Mouse (Mus musculus) forebrain, embryonic 13.5 days (tissue): Measurements from ENCODE around the gene Arhgap35. TPM values are rescaled to one million over a fixed set of nuclear protein-coding genes. Genes with fewer than 3 reads are reported as not detected.
"Not testable (repeated sequence)": the region's sequence is repeated elsewhere in the genome, so short reads cannot be mapped to it uniquely, and the experiment has no call there.

Experiments used
- ATAC-seq: fragments of 200-750 bp; cut with Nextera tagmentation; 2 replicates; pipeline ENCODE4 v1.8.0; 2017
- H3K27ac ChIP-seq: fragments of 300-500 bp; sonication (generic); 2 replicates; pipeline ENCODE4 v1.5.1; 2015; ENCODE audit warnings: inconsistent platforms, mild to moderate bottlenecking, moderate library complexity
- H3K27me3 ChIP-seq: fragments of 300-500 bp; sonication (generic); 2 replicates; pipeline ENCODE4 v1.6.1; 2015; ENCODE audit warnings: mild to moderate bottlenecking, inconsistent platforms
- H3K36me3 ChIP-seq: fragments of 300-500 bp; sonication (generic); 2 replicates; pipeline ENCODE4 v1.6.1; 2015; ENCODE audit warnings: mild to moderate bottlenecking, inconsistent platforms; ENCODE audit not compliant: poor library complexity, severe bottlenecking
- H3K4me1 ChIP-seq: fragments of 300-500 bp; sonication (generic); 2 replicates; pipeline ENCODE4 v1.6.1; 2015; ENCODE audit warnings: inconsistent platforms
- H3K4me2 ChIP-seq: fragments of 300-500 bp; sonication (generic); 2 replicates; pipeline ENCODE4 v1.6.1; 2015; ENCODE audit warnings: inconsistent platforms, mild to moderate bottlenecking, moderate library complexity
- H3K4me3 ChIP-seq: fragments of 300-500 bp; sonication (generic); 2 replicates; pipeline ENCODE4 v1.5.1; 2015; ENCODE audit warnings: mild to moderate bottlenecking, inconsistent platforms
- H3K9ac ChIP-seq: fragments of 300-500 bp; sonication (generic); 2 replicates; pipeline ENCODE4 v1.6.1; 2015; ENCODE audit warnings: mild to moderate bottlenecking, inconsistent platforms
- H3K9me3 ChIP-seq: fragments of 300-500 bp; sonication (generic); replicated peaks from 2 replicates; pipeline ENCODE4 v1.6.1; 2016; ENCODE audit warnings: inconsistent platforms
- WGBS: fragments of 180-500 bp; shearing (Covaris S2); methylation state at CpG from one replicate; pipeline ENCODE4 v1.1.7; 2015; 5-methylcytosine and 5-hydroxymethylcytosine counted together
- polyA plus RNA-seq: library from polyadenylated mRNA; unstranded; fragments of >200 nt; fragmentation: Nextera tagmentation; extraction: Ambion mirVana; gene quantifications from 2 replicates; pipeline ENCODE4 v1.2.1, GENCODE M21; 2015

Arhgap35 gene
- polyA plus RNA-seq = 29.1 and 34.1 TPM in 2 replicates

DNA sequence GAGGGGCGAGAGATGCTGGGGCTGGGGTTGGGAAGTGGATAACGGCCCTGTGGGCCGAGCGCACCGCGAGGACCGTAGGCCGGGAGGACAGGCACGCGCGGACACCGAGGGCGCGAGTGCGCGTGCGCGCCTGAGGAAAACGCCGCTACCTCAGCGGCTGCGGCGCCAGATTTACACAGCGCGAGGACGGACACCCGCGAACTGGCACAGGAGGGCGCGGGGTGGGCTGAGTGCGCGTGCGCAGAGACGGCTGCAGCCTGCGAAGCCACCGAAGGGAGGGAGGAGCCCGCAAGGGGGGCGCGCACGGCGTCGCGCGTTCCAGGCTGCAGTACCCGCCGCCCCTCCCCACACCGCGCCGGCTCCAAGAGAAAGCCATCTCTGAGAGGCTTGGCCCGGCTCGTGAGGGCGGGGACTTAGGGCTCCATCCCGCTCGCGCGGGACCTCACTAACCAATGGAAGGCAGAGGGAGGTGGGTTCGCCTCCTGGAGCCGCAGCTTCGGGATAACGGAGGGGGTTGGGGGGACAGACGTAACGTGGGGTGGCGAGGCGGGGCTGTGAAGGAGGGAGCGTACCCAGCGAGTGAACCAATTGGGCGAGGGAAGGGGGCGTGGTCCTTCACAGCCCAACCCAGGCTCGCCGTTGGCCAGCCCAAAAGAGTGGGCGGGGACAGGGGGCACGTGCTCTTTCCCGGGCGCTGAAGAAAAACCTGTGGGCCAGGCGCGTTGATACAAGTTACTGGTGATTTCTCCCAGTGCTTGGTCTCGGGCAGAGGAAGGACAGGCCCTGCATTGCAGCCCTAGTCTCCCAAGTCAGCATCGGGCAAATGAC is at the start of gene Arhgap35:
Arhgap35 (minus strand) TSS at position 106 of the 828 bp plus-strand sequence.
- Histone ChIP-seq H3K27ac (peak within 1 kb of the TSS; percentile 100), H3K4me3 (peak within 1 kb of the TSS; percentile 86), H3K36me3 (no peaks in the 10 kb centered on the region), H3K27me3 (peaks cover 24% of the 10 kb centered on the region), H3K4me2 (peak within 1 kb of the TSS; percentile 87), H3K9ac (peak within 1 kb of the TSS; percentile 97), H3K4me1 (peaks cover 48% of the 10 kb centered on the region), H3K9me3 (no peaks in the 10 kb centered on the region)
- peak; percentile 98 for ATAC-seq
- under 1% methylated on average over 78 of the region's 78 CpGs for WGBS

GRCm38 (mm10) chr7:16644260-16644659 is 29.5 kb upstream of the Arhgap35 start:
- Histone ChIP-seq H3K4me2 (no peak overlapping the region), H3K27me3 (no peaks in the 10 kb centered on the region), H3K9ac (no peak overlapping the region), H3K36me3 (no peaks in the 10 kb centered on the region), H3K27ac (no peak overlapping the region), H3K4me1 (no peaks in the 10 kb centered on the region), H3K9me3 (no peaks in the 10 kb centered on the region), H3K4me3 (no peak overlapping the region)
- 63% methylated on average over 12 of the region's 12 CpGs for WGBS
- ATAC-seq = no peak

DNA sequence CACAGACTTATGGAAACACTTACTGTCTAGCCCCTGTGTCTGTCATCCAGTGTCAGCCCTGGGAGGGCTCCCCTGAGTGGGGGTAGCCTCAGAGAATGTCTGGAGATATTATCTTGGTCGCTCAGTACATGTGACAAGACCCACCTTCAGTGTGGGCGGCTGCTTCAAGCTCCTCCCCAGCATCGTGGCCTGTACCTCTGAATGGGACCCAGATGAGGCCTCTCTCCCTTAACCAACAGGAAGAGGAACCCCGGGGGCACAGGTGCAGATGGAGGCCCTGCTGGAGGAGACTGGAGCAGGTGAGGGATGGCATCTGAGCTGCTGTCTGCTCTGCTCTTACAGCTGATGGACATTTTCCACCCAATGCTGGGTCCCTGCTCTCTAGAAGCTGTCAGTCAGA is 28.3 kb upstream of the Arhgap35 start:
- H3K27ac ChIP-seq, H3K36me3 ChIP-seq, H3K4me2 ChIP-seq, H3K27me3 ChIP-seq, H3K9me3 ChIP-seq, ATAC-seq, H3K9ac ChIP-seq, H3K4me1 ChIP-seq, H3K4me3 ChIP-seq: not testable (repeated sequence)
- WGBS = 69% methylated on average over 3 of the region's 4 CpGs

DNA sequence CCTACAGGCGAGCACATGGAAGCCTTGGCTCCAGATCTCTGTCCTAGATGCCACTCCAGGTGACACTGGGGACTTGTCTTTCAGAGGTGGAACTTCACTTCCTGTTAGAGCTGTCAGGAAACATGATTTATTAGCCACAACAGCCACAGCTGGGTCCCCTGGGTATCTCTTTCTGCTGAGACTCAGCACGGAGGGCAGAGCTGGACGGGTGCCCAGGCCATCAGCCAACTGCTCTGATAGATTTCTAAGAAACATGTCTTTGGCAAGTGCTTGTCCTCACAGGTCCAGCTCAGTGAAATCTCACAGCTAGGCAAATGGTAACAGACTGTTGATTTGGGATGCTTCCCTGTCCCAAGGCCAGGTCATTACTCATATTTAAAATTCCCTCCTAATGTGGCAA is 24.2 kb upstream of the Arhgap35 start:
- no peaks in the 10 kb centered on the region for H3K36me3 ChIP-seq
- no peak overlapping the region for H3K9ac ChIP-seq
- H3K9me3 ChIP-seq = no peaks in the 10 kb centered on the region
- H3K4me3 ChIP-seq = no peak overlapping the region
- H3K27me3 ChIP-seq = no peaks in the 10 kb centered on the region
- WGBS = 75% methylated on average over 3 of the region's 3 CpGs
- no peak overlapping the region for H3K27ac ChIP-seq
- ATAC-seq = no peak
- H3K4me2 ChIP-seq = no peak overlapping the region
- 0 out of 2 replicates have a peak, but pooled peaks cover under 1% of the 10 kb centered on the region for H3K4me1 ChIP-seq

GRCm38 (mm10) chr7:16635116-16635515 is 20.3 kb upstream of the Arhgap35 start:
- H3K9me3 ChIP-seq = no peaks in the 10 kb centered on the region
- no peak overlapping the region for H3K27ac ChIP-seq
- no peaks in the 10 kb centered on the region for H3K36me3 ChIP-seq
- no peaks in the 10 kb centered on the region for H3K27me3 ChIP-seq
- no peak overlapping the region for H3K4me3 ChIP-seq
- ATAC-seq = no peak
- 67% methylated on average over 3 of the region's 3 CpGs for WGBS
- no peak overlapping the region for H3K4me2 ChIP-seq
- H3K9ac ChIP-seq = no peak overlapping the region
- H3K4me1 ChIP-seq = 0 out of 2 replicates have a peak, but pooled peaks cover 2% of the 10 kb centered on the region

DNA sequence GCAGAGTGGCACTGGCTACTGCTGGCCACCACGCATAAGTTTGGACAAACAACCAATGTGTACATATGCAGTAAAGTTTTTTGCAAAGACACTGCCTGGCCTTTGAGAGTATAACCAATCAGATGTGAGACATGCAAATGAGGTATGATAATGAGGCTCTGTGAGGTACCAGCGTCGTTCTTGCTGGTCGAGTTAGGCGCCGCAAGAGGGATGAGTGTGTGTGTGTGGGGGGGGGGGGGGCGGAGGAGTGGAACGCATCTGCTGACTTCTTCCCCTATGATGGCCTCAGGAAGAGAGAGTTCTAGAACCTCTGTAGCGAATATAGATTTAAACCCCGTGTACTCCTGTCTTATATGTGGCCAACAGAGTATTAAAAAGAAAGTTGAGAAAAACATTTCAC is 19.1 kb upstream of the Arhgap35 start:
- not testable (repeated sequence) for H3K4me1 ChIP-seq, H3K4me3 ChIP-seq, H3K36me3 ChIP-seq, H3K4me2 ChIP-seq, H3K9me3 ChIP-seq, H3K27me3 ChIP-seq, H3K27ac ChIP-seq, H3K9ac ChIP-seq
- ATAC-seq = 0 out of 2 replicates have a peak, but pooled peaks have one; percentile 21
- 14% methylated on average over 10 of the region's 10 CpGs for WGBS

DNA sequence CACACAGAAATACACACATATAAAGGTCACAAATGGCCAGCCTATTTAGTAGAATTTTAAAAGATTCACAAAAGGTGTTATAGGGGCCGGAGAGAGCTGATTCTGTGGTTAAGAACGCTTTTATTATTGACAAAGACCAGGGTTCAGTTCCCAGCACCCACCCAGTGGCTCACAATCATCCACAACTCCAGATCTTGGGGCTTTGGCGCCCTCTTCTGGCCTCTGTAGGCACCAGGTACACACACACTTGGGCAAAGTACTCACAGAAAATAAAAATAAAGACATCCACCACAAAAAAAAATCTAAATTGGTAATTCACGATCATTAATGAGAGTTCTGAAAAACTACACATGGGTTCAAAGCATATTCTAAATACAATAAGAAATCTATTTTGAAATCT is 17.1 kb upstream of the Arhgap35 start:
- no peak overlapping the region for H3K4me2 ChIP-seq
- no peak overlapping the region for H3K27ac ChIP-seq
- no peak overlapping the region for H3K4me3 ChIP-seq
- no peaks in the 10 kb centered on the region for H3K36me3 ChIP-seq
- H3K9me3 ChIP-seq = no peaks in the 10 kb centered on the region
- ATAC-seq = no peak
- WGBS = 71% methylated on average over 4 of the region's 4 CpGs
- no peaks in the 10 kb centered on the region for H3K27me3 ChIP-seq
- 0 out of 2 replicates have a peak, but pooled peaks cover 2% of the 10 kb centered on the region for H3K4me1 ChIP-seq
- H3K9ac ChIP-seq = no peak overlapping the region

DNA sequence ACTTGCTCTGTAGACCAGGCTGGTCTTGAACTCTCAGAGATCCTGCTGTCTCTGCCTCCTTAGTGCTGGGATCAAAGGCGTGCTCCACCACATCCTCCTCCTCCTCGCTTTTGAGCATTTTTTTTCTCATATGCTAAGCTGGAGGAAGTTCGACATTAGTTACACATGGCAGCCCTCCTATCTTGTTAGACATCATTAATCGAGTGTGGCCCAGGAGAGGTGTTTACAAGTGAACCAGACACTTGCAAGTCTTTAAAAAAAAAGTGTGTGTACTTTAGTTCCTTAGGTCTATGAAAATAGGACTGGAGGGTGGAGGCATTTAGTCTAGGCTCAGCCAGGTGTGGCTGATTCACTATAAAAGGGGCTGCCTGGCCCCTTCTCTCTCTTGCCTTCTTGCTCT is 16.2 kb upstream of the Arhgap35 start:
- H3K36me3 ChIP-seq = no peaks in the 10 kb centered on the region
- 0 out of 2 replicates have a peak, but pooled peaks cover 2% of the 10 kb centered on the region for H3K4me1 ChIP-seq
- no peaks in the 10 kb centered on the region for H3K27me3 ChIP-seq
- no peak for ATAC-seq
- H3K4me2 ChIP-seq = no peak overlapping the region
- 78% methylated on average over 4 of the region's 4 CpGs for WGBS
- H3K27ac ChIP-seq = no peak overlapping the region
- no peak overlapping the region for H3K4me3 ChIP-seq
- H3K9me3 ChIP-seq = no peaks in the 10 kb centered on the region
- no peak overlapping the region for H3K9ac ChIP-seq

DNA sequence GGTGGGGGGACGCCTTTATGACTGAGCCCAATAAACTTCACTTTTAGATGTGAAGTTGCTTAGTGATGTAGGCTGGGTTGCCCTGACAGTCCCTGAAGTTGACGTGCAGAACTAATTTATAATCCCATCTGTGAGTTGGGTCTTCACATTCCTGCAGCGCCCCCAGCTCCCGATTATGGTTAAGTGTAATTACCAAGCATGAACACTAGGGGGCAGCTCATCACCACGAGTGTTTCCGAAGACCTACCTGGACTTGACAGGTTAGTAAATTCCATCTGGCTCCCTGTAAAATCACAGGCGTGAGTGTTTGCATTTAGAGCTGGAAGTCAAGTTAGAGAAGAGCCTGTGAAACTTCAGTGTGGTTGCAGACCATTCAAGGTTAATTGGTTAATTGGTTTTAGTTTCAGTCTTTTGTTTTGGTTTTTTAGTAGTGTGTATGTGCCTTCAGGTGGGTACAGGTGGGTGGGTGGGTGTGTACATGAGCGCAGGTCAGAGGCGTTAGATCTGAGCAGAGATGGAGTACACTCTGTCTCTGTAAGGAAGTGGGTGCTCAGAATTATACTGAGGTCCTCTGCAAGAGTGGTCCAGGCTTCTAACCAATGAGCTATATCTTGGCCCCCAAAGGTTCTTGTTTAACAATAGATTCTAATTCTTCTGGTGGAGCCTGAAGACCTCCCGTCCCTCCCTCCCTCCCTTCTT is 15.0 kb upstream of the Arhgap35 start:
- peak; percentile 32 for ATAC-seq
- Histone ChIP-seq H3K36me3 (no peaks in the 10 kb centered on the region), H3K4me3 (no peak overlapping the region), H3K4me2 (no peak overlapping the region), H3K9ac (no peak overlapping the region), H3K9me3 (no peaks in the 10 kb centered on the region), H3K27ac (no peak overlapping the region), H3K27me3 (no peaks in the 10 kb centered on the region), H3K4me1 (0 out of 2 replicates have a peak, but pooled peaks cover 2% of the 10 kb centered on the region)
- 19% methylated on average over 10 of the region's 10 CpGs for WGBS

DNA sequence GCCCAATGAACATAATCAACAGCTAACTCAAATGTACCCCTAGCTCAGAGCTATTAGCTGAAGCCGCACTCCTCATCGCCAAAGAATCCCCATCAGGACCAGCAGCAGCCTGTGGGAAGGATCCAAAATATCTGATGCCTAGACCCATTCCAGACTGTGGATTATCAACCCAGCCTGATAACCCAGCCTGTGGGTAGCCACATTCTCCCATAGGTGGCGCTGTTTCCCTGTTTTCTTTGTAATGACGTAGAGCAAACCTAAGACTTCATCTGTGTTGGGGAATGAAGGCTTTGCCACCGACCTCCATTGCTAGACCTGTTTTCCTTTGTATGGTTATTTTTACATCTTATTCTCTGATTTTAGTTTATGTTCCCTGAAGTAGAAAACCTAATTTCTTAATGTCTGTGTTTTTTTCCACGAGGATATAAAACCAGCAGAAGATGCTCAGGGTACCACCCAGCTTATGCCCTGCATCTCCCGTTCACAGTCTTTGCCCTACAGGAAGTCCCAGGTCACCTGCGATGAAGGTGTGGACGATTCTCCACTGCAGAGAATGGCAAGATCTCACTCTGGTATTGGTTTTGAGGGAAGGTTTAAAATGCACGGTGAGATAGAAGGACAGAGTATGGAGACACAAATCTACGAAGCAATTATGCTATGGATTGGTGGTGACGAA is 13.4 kb upstream of the Arhgap35 start:
- H3K27ac ChIP-seq = no peak overlapping the region
- no peak overlapping the region for H3K4me2 ChIP-seq
- no peaks in the 10 kb centered on the region for H3K27me3 ChIP-seq
- H3K9me3 ChIP-seq = no peaks in the 10 kb centered on the region
- WGBS = 37% methylated on average over 12 of the region's 12 CpGs
- H3K4me3 ChIP-seq = no peak overlapping the region
- H3K36me3 ChIP-seq = no peaks in the 10 kb centered on the region
- no peaks in the 10 kb centered on the region for H3K4me1 ChIP-seq
- peak; percentile 90 for ATAC-seq
- no peak overlapping the region for H3K9ac ChIP-seq

DNA sequence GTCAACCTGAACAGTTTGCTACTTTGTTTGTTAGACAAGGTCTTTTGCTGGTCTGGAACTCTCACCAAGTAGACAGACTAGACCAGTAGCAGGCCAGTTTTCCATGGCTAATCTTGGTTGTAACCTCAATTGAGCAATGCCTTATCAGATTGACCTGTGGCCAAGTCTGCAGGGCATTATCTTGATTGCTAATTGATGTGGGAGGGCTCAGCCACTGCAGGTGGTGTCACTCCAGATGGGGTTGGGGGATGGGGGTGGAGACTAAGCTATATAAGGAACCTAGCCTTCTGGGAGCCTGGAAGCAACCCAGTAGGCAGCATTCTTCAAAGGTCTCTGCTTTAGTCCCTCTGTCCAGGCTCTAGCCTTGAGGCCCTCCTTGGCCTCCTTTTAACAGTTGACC is 8.9 kb upstream of the Arhgap35 start:
- Histone ChIP-seq H3K4me2 (no peak overlapping the region), H3K9me3 (no peaks in the 10 kb centered on the region), H3K9ac (no peak overlapping the region), H3K27ac (no peak overlapping the region), H3K27me3 (peaks cover 21% of the 10 kb centered on the region), H3K4me1 (peaks cover 5% of the 10 kb centered on the region), H3K4me3 (no peak overlapping the region), H3K36me3 (no peaks in the 10 kb centered on the region)
- ATAC-seq = no peak

GRCm38 (mm10) chr7:16623131-16623530 is 8.3 kb upstream of the Arhgap35 start:
- no peak overlapping the region for H3K4me3 ChIP-seq
- no peak overlapping the region for H3K27ac ChIP-seq
- H3K4me1 ChIP-seq = peaks cover 9% of the 10 kb centered on the region
- H3K9ac ChIP-seq = no peak overlapping the region
- peaks cover 27% of the 10 kb centered on the region for H3K27me3 ChIP-seq
- no peaks in the 10 kb centered on the region for H3K36me3 ChIP-seq
- no peaks in the 10 kb centered on the region for H3K9me3 ChIP-seq
- no peak overlapping the region for H3K4me2 ChIP-seq
- ATAC-seq = no peak
- WGBS = 63% methylated on average over 4 of the region's 4 CpGs
